Mouse (Mus musculus) lung, adult 2 months (tissue): ENCODE measurements around the gene Tmem115.

Experiments
- CTCF ChIP-seq: fragments of 200-500 bp; IDR thresholded peaks from 2 replicates; pipeline ENCODE4 v1.5.1; 2011; ENCODE audit warnings: mild to moderate bottlenecking, low read length, control low read depth; ENCODE audit not compliant: insufficient read depth
- POLR2A ChIP-seq: fragments of 200-500 bp; IDR thresholded peaks from 2 replicates; pipeline ENCODE4 v1.6.1; 2011; ENCODE audit warnings: low read depth, mild to moderate bottlenecking, control low read depth, low read length, borderline replicate concordance; ENCODE audit errors: extremely low read depth

DNA sequence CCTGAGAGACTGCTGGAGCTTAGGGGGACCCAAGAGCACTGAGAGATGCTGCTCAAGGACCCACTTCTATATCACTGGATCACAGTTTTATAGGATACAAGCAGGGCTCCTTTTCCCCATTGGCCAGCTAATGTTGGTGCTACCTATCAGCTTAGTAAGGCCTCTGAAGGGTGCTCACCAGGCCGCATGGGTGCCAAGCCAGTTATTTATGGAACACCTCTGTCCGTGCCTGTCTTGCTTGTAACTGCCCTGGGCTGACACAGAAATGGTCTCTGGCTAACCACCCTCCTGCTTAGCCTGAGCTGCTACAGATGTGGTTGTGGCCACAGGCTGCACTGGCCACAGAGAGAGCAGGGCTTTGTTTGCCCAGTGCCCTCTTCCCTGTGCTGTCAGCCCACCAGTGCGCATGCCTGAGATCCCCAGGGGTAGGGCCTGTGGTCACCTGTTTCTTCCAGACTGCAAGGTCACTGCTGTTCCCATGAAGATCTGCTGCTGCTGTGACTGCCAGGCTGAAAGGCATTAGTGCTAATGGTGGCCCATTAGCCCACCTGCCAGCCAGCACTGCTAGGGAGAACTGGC, 32.9 kb upstream of the Tmem115 start:
- TF ChIP-seq CTCF (no peak), POLR2A (no peak)
